Mouse (Mus musculus) yolk sac, embryonic 10.5 days (tissue): ENCODE measurements around the gene Tmem132e.

Experiments used
- DNase-seq: peaks from one replicate; pipeline ENCODE4 v3.0.0-alpha.2; 2017; ENCODE audit warnings: low spot score

Gene Tmem132e

DNA sequence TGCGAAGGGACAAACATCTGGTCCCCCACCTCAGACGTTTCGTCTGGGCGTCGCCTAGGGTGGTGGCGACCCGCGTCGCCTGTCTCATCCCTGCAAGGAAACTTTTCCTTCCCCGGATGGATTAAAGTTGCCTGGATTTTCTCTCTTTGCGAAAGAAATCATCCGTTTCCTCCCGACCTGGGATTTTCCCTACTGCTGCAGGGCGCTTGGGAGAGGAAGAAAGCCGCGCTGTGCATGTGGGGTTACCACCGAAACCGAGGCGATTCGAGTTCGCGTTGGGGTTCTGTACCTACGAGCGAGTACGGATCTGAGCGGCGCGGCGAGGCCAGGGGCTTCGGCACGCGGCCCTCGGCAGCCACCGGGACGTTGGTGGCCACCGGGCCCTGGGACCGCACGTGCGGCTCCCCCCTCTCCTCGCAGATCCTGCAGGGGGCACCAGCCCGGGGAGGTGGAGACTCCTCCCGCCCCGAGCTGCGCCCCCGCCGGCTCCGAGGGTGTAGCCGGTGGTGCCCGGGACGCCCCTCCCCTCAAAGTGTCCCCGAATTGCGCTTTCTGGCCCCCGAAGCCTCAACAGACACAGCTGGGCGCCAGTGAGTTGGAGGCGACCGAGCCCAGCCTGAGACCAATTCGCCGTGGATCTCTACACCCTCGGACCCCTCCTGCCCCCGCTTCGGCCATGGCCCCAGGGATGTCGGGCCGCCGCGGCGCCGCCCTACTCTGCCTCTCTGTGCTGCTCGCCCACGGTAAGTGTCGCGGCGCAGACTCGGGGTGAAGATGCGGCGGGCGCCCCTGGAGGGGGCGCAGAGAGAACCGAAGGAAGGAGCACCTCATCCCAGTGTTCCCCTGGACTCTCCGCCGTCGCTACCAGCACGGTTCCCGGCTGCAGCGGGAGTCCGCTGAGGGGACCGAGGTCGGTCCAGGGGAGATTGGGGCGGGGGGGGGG is at the start of gene Tmem132e:
Gene Tmem132e (plus strand): TSS at position 530 of the 943 bp plus-strand sequence.
- DNase-seq = peak; percentile 27

DNA sequence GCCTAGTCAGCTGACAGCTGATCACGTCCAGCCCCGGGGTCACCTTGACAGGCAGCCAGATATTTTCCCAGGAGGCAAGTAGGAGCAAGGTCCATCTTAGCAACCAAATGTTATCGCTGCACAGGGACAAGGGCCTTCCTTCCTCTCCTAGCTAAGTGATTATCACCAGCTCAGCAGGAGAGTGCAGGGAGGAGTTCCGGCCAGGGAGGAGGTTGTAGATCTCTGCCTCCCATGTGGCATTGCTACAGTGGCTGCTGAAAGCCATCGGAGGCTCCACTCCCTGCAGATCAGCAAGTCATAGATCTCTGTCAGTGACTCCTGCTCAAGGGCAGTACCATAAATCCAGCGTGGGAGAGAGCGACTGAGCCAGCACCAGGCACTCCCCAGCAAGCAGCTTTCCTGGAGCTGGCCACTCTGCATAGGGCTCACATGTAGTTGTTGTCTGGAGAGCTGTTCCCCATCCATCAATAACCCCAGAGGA is 48.7 kb upstream of the Tmem132e start:
- peak; percentile 24 for DNase-seq

DNA sequence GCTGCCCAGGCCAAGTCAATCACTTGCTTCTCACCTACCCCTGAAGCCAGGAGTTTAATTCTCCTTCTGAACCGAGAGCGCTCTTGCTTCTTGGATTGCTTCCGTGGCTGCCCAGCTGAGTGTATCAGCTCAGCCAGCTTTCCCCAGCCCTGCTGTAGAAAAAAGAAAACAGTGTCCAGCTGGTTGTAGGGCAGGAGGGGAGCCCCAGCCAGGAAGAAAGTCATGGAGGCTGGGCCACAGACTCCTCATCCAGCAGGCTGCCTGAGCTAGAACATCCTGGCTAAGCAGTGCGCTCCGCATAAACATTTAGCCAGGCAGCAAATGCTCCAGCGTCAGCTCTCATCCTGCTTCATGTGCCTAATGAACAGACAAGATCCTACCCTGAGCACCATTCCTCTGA is 48.3 kb upstream of the Tmem132e start:
- peak; percentile 8 for DNase-seq

DNA sequence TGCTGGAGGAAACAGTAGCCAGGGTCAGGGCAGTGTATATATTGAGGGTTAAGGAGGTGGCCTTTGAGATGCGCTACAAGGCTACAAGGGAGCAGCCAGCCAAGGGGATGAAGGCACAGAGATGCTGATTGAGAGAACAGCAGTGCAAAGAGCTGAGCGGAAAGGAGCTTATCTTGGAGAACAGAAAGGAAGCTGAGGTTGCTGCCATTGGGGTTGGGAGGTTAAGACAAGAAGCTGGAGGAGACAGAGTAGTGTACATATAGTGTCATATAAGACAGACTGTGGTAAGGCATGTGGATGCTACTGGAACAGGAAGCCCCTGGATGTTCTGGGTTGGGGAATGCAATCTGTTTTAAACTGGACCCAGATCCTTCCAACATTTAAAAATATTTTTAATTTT is 47.8 kb upstream of the Tmem132e start:
- peak; percentile 1 for DNase-seq

DNA sequence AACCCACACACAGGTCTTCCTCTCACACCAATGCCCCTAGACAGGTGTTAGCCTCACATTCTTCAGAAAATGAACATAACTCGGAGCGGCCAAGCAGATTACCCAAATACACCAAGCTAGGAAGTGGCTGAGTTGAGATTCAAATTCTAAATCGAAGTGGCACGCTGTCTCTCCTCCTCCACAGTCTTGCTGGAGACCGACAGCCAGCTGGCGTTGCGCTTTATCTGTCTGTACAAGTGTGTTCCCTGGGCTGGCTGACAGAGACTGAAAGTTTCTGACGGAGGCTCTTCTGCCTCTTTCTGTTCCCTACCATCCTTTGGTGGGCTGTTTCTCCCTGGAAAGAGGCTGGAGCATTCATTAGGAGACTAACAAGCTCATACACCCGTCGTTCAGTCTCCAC is 37.7 kb upstream of the Tmem132e start:
- no peak for DNase-seq

DNA sequence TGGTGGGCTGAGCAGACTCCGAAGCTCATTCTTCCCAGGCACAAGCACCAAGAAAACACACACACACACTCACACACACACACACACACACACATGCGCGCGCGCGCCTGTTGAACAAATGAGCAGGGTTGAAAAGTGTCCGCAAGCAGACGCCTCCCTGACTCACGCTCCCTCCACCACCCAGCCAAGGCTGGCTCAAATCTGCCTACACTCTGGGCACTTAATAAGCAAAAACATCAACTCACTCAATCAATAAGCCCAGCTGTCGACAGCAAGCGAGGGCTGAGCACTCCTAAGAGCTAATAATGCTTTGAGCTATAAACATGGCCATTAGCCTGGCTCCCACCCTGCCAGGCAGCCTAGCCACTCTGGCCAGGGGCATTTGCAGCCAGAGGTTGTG is 18.5 kb upstream of the Tmem132e start:
- DNase-seq = no peak

DNA sequence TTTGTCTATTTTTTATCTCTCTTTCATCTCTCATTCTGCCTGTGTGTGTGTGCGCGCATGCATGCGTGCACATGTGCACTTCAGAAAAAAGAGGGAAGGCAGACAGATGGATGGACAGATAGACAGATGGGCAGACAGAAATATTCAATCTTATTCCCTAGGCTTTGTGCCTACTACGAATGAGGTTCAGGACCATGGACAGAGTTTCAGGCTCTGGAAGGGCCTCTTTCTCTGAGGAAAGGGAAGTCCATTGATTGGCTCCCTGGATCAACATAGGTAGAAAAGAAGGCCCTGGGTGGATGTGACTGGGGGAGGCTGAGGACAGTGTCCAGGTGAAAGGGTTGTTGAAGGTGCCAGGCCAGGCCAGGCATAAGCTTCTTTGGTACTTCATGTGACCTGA is 17.1 kb upstream of the Tmem132e start:
- DNase-seq = peak; percentile 6

DNA sequence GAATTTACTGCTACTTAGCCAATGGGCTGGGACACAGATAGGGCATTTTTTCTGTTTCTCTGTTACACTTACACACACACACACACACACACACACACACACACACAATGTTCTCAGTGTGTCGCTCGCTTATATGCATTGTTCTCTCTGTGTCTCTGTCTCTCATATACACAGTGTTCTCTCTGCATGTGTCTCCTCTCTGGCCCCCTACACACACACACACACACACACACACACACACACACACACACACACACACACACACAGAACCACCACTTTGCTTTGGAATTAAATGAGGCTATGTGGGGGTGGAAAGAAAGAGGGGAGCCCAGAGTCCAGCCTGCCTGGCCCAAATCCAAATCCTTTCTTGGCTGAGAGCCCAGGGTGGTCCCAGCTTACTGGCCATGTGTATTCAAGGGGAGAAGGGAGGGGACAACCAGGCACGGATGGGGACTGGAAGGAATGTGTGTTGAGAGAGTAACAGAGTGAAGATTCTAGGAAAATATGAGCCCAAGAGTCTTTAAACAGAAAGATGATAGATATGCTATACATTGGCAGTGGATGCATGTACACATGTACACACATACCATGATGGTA is 8.0 kb upstream of the Tmem132e start:
- DNase-seq = no peak

DNA sequence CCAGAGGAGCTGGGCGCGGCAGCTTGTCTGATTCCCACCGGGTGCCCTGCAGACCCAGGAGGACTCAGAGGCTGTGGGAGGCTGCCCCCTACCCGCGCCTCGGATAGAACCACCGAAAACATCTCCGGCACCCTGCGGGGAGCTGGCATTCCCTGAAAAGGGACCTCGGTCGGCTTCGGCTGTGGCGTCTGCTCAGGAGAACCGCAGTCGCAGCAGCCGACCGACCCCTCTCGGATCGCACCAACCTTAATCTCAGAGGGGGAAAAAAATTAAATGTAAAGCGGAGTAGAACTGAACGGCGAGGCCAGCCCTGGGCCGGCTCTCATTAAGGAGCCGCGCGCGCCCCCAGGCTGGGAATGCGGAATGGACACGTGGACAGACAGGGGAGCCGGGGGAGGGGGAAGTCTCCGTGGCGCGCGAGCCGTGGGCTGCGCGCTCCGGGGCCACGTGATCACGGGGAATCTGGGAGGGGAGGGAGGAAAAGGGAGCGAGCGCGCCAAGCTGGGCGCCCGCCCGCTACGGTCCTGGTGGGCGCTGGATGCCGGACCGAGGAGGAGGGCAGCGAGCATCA is 1.6 kb upstream of the Tmem132e start:
- peak; percentile 69 for DNase-seq

DNA sequence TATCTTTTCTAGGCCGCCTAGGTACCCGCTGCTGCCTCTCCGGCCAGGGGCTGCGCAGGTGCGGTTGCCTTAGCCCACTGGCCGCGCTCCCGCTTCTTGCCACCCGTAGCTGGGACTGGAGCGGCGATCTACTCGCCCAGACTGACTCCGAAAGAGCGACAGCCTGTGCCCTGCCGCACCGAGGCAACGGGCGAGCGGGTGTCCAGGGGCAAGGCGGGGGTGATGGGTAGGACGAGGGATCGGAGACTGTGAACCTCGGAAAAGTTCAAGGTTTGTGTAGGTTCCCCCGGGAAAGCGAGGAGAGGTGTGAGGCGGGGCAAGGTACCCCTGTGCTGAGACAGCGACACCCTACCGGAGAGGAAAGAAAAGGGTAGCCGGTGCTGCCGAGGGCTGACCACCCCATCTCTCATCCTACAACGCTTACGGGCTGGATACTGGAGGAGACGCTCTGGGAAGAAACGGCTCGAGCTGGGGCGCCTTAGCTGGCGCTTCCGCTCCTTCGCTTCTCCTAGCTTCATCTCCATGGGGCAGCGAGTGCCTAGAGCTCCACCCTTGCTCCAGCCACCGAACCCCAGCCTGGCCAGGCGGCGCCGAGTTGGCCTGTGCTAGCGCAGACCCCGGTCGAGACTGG is 874 bp upstream of the Tmem132e start:
- DNase-seq = peak; percentile 27

DNA sequence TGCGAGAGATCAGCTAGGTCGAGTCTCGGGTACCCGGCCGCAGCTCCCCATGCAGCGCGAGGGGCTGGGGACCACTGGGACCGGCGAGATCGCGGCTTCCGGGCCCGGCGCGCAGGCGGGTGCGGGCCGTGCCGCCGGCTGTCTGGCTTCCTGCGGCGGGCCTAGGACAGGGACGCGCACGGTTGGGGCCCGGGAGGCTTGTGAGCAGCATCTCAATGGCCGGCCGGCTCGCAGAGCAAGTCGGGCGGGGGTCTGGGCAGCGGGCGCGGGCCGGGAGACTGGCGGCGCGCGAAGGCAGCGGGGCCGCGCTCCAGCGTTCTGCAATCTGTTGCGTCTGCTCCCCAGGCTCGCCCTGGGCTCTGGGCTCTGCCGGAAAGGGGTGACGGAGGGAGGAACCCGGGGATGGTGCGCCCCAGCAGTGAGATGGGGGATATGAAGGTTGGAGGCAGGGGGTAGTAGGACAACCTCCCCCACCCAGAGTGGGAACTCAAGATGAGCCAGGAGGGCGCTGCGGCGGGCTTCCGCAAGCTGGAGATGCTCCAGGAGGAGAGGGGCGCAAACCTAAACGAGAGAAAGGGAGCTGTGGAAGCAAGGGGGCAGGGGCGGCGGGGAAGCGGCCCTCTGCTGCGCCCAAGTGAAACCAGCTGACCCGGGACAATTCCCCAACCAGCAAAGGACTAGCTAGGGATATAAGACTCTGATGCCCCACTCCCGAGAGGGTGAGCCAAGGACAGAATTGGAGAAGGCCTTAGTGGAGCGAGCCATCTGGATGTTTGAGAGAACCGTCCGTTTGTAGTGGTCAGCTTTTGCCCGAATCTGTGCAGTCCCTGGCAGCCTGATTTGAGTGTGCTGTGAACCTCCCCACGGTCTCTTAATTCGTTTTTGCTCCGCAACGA is 944 bp downstream of the Tmem132e start:
- peak; percentile 15 for DNase-seq

DNA sequence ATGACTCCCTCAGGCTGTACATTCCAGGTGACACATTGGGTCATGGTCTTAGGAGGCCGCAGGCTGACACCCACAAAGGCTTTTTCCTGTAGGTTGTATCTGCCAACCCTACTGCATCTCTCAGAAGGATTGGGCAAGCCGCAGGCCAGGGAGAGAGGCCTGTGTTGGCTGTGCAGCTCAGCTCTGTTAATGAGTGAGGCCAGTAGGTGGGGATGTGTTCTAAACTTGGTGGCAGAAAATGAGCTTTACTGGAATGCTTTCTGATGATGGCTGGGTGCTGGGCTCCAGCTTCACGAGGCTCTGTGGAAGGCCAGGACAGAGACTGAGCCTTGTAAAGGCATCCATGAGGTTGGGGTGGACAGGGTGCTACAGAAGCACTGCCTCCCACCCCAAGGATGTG is 3.6 kb downstream of the Tmem132e start:
- no peak for DNase-seq

DNA sequence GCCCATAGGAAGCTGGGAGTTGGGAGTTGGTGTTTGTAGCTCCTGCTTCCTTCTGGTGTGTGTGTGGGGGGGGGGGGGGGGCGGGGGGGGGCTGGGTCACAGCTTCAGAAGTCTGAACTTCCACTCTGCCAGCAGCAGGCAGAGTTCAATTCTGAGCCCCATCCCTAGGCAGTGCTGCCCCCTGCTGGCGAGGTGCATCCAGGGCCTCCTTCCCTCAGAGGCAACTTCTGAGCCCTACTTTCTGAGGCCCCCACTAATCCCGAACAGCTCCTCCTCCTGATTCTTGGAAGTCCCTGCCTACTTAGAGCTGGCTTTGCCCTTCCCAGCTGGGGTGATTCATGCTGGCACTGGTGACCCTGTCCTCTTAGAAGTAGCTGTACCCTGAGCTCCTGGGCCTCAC is 10.9 kb downstream of the Tmem132e start:
- DNase-seq = no peak

DNA sequence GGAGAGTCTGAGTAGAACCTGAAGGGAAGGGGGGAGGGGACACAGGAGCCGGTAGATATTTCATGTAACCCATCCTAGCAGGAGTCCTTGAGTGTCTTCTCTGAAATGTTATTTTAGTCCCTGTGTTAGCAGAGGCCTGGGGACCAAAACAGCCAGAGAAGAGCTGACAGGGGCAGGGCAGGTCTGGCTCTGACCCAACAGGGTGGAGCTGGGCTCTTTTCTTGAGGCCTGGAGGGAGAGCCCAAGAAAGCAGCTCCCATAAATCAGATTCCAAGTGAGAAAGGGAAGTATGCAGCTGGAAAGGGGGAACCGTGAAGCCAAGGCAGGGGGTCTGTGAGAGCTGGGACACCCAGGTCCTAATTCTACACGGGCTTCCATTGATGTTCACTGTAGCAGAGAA is 16.9 kb downstream of the Tmem132e start:
- no peak for DNase-seq

DNA sequence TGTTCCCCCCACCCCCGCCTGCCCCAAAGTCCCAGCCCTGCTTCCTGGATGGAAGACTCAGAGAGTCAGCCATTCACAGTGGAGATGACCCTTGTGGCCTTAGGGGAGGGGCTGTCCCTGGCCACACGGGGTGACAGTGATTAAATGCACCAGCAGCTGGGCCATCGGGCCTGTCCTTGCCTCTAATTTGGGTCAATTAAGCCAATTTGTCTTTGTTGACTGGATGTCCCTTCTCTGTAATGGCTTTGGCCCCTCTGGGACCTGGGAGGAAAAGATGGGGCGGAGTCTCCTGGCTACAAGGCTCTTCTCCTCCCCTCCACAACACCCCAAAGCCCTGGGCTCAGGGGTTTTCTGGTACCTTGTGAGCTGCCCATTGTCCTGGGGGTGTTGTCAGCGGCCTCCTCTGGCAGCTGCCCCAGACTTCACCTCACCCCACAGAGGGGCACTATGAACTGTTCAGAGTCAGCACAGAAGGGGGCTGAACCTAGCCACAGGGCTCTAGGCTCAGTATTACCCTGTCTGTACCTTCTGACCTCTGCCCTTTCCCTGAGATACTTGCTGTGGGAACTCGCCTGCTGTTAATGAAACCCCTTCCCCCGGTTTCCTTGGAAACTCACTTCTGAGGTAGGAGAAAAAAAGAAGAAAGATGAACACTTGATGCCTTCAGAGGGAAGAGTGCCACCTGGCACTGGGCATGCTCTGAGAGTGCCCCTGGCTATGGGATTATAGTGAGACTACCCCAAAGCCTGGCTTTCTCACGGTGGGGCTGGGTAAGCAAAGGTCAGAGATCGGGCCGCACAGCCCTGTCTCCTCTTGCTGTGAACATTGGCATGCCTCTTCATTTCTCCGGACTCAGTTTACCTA is 17.9 kb downstream of the Tmem132e start:
- DNase-seq = peak; percentile 22

DNA sequence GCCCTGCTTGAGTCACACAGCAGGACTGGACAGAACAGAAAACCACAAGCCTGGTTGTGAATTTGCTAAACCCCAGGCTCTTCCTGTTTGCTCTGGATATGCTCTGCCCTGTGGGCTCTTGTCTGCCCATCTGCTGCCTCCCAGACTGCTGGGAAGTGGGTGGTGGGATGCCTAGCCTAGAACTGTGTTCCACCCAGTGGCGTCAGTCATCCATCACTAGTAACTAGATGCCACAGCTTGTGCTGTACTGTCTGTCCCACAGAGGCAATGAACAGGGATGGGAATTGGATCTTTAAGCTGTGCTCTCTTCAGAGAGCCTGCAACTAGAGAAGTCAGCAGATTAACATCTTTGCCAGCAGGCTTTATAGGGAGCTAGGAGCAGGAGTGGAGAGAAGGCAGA is 23.8 kb downstream of the Tmem132e start:
- no peak for DNase-seq

DNA sequence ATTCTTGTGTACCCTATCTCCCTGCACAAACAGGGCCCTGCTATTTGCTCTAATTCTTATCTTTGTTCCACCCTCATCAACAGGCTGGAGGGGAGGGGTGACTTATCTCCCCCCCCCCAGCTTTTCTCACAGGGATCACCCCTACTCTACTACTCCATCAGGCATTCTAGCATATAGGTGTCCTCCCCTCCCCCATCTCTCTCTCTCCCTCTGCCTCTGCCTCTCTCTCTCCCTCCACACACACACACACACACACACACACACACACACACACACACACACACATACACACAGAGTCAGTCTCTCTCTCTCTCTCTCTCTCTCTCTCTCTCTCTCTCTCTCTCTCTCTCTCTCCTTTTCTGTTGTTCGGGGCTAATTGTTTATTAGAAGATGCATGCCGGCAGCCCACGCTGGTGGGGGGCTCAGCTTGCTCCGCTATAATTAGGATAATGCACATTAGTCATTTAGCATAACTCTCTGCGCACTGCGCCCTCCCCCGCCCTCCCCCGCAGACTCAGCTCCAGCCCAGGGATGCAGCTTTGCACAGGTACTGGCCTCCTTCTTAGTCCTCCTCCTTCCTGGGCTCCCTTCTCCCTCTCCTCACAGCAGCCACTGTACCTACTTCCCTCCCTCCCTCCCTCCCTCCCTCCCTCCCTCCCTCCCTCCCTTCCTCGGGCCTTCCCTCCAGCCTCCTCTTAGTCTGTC is 29.8 kb downstream of the Tmem132e start:
- no peak for DNase-seq

DNA sequence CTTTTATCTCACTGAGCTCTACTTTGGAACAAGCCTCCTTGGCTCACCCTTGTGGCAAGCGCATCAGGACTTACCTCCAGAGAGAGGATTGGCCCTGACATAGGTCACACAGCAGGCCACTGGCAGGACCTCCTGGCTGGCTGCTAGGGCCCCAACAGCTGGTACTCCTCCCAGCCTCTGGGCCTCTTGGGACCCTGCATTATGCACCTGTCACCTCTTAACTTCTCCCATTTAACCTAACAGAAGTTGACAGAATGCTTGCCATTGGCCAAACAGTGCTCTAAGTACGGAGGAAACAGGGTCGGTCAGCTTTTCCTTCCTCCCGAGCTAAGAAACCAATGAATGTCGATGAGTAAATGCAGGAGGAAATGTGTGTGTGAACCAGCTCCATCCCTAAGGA is 33.2 kb downstream of the Tmem132e start:
- no peak for DNase-seq

DNA sequence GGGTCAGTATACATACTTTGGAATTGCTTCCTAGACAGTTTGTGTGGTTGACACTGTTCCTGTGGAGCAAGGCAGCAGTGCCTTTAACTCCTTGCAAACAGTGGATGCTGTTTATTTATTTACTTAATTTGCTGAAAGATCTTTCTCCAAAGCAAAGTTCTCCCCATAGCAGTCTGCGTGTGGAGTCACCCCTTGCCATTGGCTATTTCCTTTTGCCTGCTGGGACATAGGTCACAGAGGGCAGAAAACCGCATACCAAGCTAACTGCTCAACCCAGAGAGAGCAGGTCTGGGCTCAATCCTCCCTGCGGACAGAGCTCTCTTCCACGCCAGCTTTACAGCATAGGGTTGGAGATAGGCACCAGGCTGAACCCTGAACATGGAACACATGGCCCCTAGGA is 34.8 kb downstream of the Tmem132e start:
- DNase-seq = peak; percentile 32

DNA sequence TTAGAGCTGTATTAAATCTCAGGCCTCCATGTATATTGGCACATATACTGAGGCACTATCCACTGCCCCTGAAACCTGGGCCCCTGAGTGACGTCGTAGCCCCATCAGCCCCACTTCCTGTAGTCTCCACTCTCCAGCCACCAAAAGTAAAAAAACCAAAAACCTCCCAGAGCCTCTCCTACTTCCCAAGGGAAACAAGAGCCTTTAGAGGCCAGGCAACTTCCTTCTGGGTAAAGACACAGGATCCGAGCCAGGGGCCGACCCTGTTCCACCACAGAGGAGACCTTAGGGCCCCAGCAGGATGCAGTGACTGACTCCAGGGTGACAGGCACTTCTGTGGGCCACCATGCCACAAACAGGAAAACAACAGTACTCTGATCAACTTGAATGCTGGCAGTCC is 40.1 kb downstream of the Tmem132e start:
- no peak for DNase-seq
